Mouse (Mus musculus): ENCODE results near the gene Xpnpep1.

DNA sequence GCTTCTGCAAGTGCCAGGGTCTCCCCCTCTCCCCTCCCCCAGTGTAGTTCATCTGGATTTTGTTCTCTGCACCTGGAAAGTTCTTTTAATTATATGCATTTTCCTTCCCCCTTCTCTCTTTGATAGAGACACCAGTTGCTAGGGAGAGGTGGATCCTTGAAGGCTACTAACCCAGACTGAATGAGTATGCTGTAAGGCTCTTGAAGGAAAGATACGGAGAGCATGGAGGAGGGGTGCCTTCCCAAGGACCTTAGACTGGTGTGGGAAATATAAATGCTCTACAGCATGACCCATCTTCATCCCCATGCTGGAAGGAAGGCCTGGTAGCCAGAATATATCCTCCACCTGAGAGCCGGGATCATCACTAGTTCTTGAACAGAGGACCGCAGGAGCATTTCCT lies 41.3 kb upstream of the Xpnpep1 start:
- no peak for TF ChIP-seq CTCF (IDR thresholded peaks at IDR 0.05; ENCODE audit: extremely low read depth, insufficient read depth, low read length)
- TF ChIP-seq POLR2A (IDR thresholded peaks at IDR 0.05; ENCODE audit: extremely low read depth, insufficient read depth, low read length) = no peak
